Mouse (Mus musculus) hindbrain, embryonic 13.5 days (tissue): ENCODE data around the gene Fndc7. TPM values are rescaled to one million over a fixed set of nuclear protein-coding genes. Genes with fewer than 3 reads are reported as not detected.

ENCODE experiments used
- ATAC-seq: fragments of 200-750 bp; cut with Nextera tagmentation; 2 replicates; pipeline ENCODE4 v1.8.0; 2017; ENCODE audit warnings: moderate TSS enrichment; ENCODE audit not compliant: low FRiP score
- H3K27ac ChIP-seq: fragments of 300-500 bp; sonication (generic); 2 replicates; pipeline ENCODE4 v1.5.1; 2015; ENCODE audit warnings: inconsistent platforms, mild to moderate bottlenecking, moderate library complexity
- H3K27me3 ChIP-seq: fragments of 300-500 bp; sonication (generic); 2 replicates; pipeline ENCODE4 v1.6.1; 2015; ENCODE audit warnings: mild to moderate bottlenecking, inconsistent platforms
- H3K36me3 ChIP-seq: fragments of 300-500 bp; sonication (generic); 2 replicates; pipeline ENCODE4 v1.6.1; 2015; ENCODE audit warnings: mild to moderate bottlenecking, inconsistent platforms
- H3K4me1 ChIP-seq: fragments of 300-500 bp; sonication (generic); replicated peaks from 2 replicates; pipeline ENCODE4 v1.6.1; 2015; ENCODE audit warnings: inconsistent platforms
- H3K4me2 ChIP-seq: fragments of 300-500 bp; sonication (generic); 2 replicates; pipeline ENCODE4 v1.6.1; 2015; ENCODE audit warnings: inconsistent platforms, mild to moderate bottlenecking, moderate library complexity
- H3K4me3 ChIP-seq: fragments of 300-500 bp; sonication (generic); 2 replicates; pipeline ENCODE4 v1.5.1; 2015; ENCODE audit warnings: mild to moderate bottlenecking, inconsistent platforms
- H3K9ac ChIP-seq: fragments of 300-500 bp; sonication (generic); 2 replicates; pipeline ENCODE4 v1.6.1; 2015; ENCODE audit warnings: mild to moderate bottlenecking, inconsistent platforms
- H3K9me3 ChIP-seq: fragments of 300-500 bp; sonication (generic); 2 replicates; pipeline ENCODE4 v1.6.1; 2016; ENCODE audit warnings: inconsistent platforms
- WGBS: fragments of 180-500 bp; shearing (Covaris S2); methylation state at CpG from one replicate; pipeline ENCODE4 v1.1.7; 2015; 5-methylcytosine and 5-hydroxymethylcytosine counted together
- polyA plus RNA-seq: library from polyadenylated mRNA; unstranded; fragments of >200 nt; fragmentation: Nextera tagmentation; extraction: Ambion mirVana; gene quantifications from 2 replicates; pipeline ENCODE4 v1.2.1, GENCODE M21; 2015

The Fndc7 gene
- polyA plus RNA-seq, 1 experiment from 2014 or later = 0.09 TPM

GRCm38 (mm10) chr3:108911548-108912413 lies 22.0 kb upstream of the Fndc7 start, which contains the start of gene Prpf38b:
Prpf38b (minus strand) TSS chr3:108911727.
- Histone ChIP-seq H3K9me3 (no peaks in the 10 kb centered on the region), H3K4me3 (peak within 1 kb of the TSS; percentile 96), H3K27ac (peak within 1 kb of the TSS; percentile 98), H3K4me1 (peaks cover 20% of the 10 kb centered on the region), H3K27me3 (no peaks in the 10 kb centered on the region), H3K9ac (peak within 1 kb of the TSS; percentile 94), H3K36me3 (peaks cover 3% of the 10 kb centered on the region; the same call in 1 of the 2 replicates), H3K4me2 (peak within 1 kb of the TSS; percentile 99)
- 1% methylated on average over 53 of the region's 53 CpGs for WGBS
- peak; percentile 100 for ATAC-seq

- Histone ChIP-seq H3K4me3 (peak overlapping the region; percentile 96), H3K9me3 (no peaks in the 10 kb centered on the region), H3K9ac (peak overlapping the region; percentile 94), H3K4me1 (peaks cover 20% of the 10 kb centered on the region), H3K27ac (peak overlapping the region; percentile 98), H3K36me3 (peaks cover 7% of the 10 kb centered on the region), H3K4me2 (peak overlapping the region; percentile 99), H3K27me3 (no peaks in the 10 kb centered on the region)
- WGBS = under 1% methylated on average over 44 of the region's 44 CpGs
- ATAC-seq = peak; percentile 90
Measured at GRCm38 (mm10) chr3:108911081-108911547, 21.3 kb upstream of the Fndc7 start.

- no peak for ATAC-seq
- no peaks in the 10 kb centered on the region for H3K27me3 ChIP-seq
- peak overlapping the region; percentile 99 for H3K4me2 ChIP-seq
- H3K36me3 ChIP-seq = peaks cover 12% of the 10 kb centered on the region
- H3K27ac ChIP-seq = peak overlapping the region; percentile 98
- H3K9me3 ChIP-seq = no peaks in the 10 kb centered on the region
- peaks cover 20% of the 10 kb centered on the region for H3K4me1 ChIP-seq
- WGBS = 0% methylated on average over 32 of the region's 32 CpGs
- H3K4me3 ChIP-seq = peak overlapping the region; percentile 96
- H3K9ac ChIP-seq = peak overlapping the region; percentile 94
Measured at GRCm38 (mm10) chr3:108910303-108911080, 20.7 kb upstream of the Fndc7 start.

- no peaks in the 10 kb centered on the region for H3K9me3 ChIP-seq
Measured at GRCm38 (mm10) chr3:108902934-108903333, 13.1 kb upstream of the Fndc7 start.

GRCm38 (mm10) chr3:108902038-108902437 lies 12.2 kb upstream of the Fndc7 start:
- ATAC-seq = 0 out of 2 replicates have a peak, but pooled peaks have one; percentile 28
- no peak overlapping the region for H3K27ac ChIP-seq
- H3K9ac ChIP-seq = no peak overlapping the region
- no peaks in the 10 kb centered on the region for H3K27me3 ChIP-seq
- H3K4me2 ChIP-seq = no peak overlapping the region
- no peaks in the 10 kb centered on the region for H3K9me3 ChIP-seq
- peaks cover 53% of the 10 kb centered on the region for H3K36me3 ChIP-seq
- 56% methylated on average over 2 of the region's 2 CpGs for WGBS
- no peak overlapping the region for H3K4me3 ChIP-seq
- H3K4me1 ChIP-seq = no peaks in the 10 kb centered on the region

More at GRCm38 (mm10) chr3:108902934-108903333, 13.1 kb upstream of the Fndc7 start:
- no peak for ATAC-seq
- 97% methylated on average over 6 of the region's 6 CpGs for WGBS
- H3K27ac ChIP-seq = no peak overlapping the region
- H3K27me3 ChIP-seq = no peaks in the 10 kb centered on the region
- H3K4me1 ChIP-seq = no peaks in the 10 kb centered on the region
- H3K4me2 ChIP-seq = no peak overlapping the region
- no peak overlapping the region for H3K9ac ChIP-seq
- H3K4me3 ChIP-seq = no peak overlapping the region
- peaks cover 53% of the 10 kb centered on the region for H3K36me3 ChIP-seq

GRCm38 (mm10) chr3:108900681-108901080 lies 10.9 kb upstream of the Fndc7 start:
- no peak for ATAC-seq
- no peak overlapping the region for H3K9ac ChIP-seq
- 80% methylated on average over 5 of the region's 5 CpGs for WGBS
- H3K9me3 ChIP-seq = no peaks in the 10 kb centered on the region
- no peaks in the 10 kb centered on the region for H3K4me1 ChIP-seq
- no peak overlapping the region for H3K4me3 ChIP-seq
- H3K27me3 ChIP-seq = no peaks in the 10 kb centered on the region
- no peak overlapping the region for H3K4me2 ChIP-seq
- H3K27ac ChIP-seq = no peak overlapping the region
- peaks cover 43% of the 10 kb centered on the region for H3K36me3 ChIP-seq

GRCm38 (mm10) chr3:108900147-108900546 lies 10.3 kb upstream of the Fndc7 start:
- H3K36me3 ChIP-seq = peaks cover 39% of the 10 kb centered on the region
- no peak overlapping the region for H3K4me2 ChIP-seq
- H3K9ac ChIP-seq = no peak overlapping the region
- no peak overlapping the region for H3K27ac ChIP-seq
- H3K27me3 ChIP-seq = no peaks in the 10 kb centered on the region
- 82% methylated on average over 3 of the region's 3 CpGs for WGBS
- no peaks in the 10 kb centered on the region for H3K4me1 ChIP-seq
- no peaks in the 10 kb centered on the region for H3K9me3 ChIP-seq
- no peak overlapping the region for H3K4me3 ChIP-seq
- no peak for ATAC-seq

GRCm38 (mm10) chr3:108898640-108899039 lies 8.8 kb upstream of the Fndc7 start:
- Histone ChIP-seq H3K36me3 (peaks cover 24% of the 10 kb centered on the region), H3K9me3 (no peaks in the 10 kb centered on the region), H3K4me3 (no peak overlapping the region), H3K9ac (no peak overlapping the region), H3K27me3 (no peaks in the 10 kb centered on the region), H3K4me1 (no peaks in the 10 kb centered on the region), H3K27ac (no peak overlapping the region), H3K4me2 (no peak overlapping the region)
- 96% methylated on average over 4 of the region's 4 CpGs for WGBS
- no peak for ATAC-seq

GRCm38 (mm10) chr3:108892914-108893313 lies 3.1 kb upstream of the Fndc7 start:
- H3K36me3 ChIP-seq = no peaks in the 10 kb centered on the region
- no peak for ATAC-seq

GRCm38 (mm10) chr3:108892080-108892479 lies 2.3 kb upstream of the Fndc7 start:
- no peak for ATAC-seq
- 79% methylated on average over 1 of the region's 1 CpGs for WGBS
- Histone ChIP-seq H3K9me3 (no peaks in the 10 kb centered on the region), H3K4me2 (no peak overlapping the region), H3K4me1 (0 out of 2 replicates have a peak, but pooled peaks cover 4% of the 10 kb centered on the region), H3K27me3 (no peaks in the 10 kb centered on the region), H3K9ac (no peak overlapping the region), H3K36me3 (no peaks in the 10 kb centered on the region), H3K27ac (no peak overlapping the region), H3K4me3 (no peak overlapping the region)

More at GRCm38 (mm10) chr3:108892914-108893313, 3.1 kb upstream of the Fndc7 start:
- WGBS = 86% methylated on average over 4 of the region's 4 CpGs
- no peaks in the 10 kb centered on the region for H3K4me1 ChIP-seq
- H3K9ac ChIP-seq = no peak overlapping the region
- H3K27ac ChIP-seq = no peak overlapping the region
- H3K9me3 ChIP-seq = no peaks in the 10 kb centered on the region
- H3K27me3 ChIP-seq = no peaks in the 10 kb centered on the region
- H3K4me3 ChIP-seq = no peak overlapping the region
- H3K4me2 ChIP-seq = no peak overlapping the region

- no peaks in the 10 kb centered on the region for H3K9me3 ChIP-seq
- H3K9ac ChIP-seq = no peak overlapping the region
- no peak overlapping the region for H3K27ac ChIP-seq
- no peaks in the 10 kb centered on the region for H3K27me3 ChIP-seq
- ATAC-seq = no peak
- H3K36me3 ChIP-seq = no peaks in the 10 kb centered on the region
- H3K4me2 ChIP-seq = no peak overlapping the region
- H3K4me3 ChIP-seq = no peak overlapping the region
- peaks cover 22% of the 10 kb centered on the region for H3K4me1 ChIP-seq
- 95% methylated on average over 3 of the region's 3 CpGs for WGBS
Measured at GRCm38 (mm10) chr3:108887618-108887975, 2.2 kb downstream of the Fndc7 start.

GRCm38 (mm10) chr3:108886934-108887617 lies 2.7 kb downstream of the Fndc7 start:
- Histone ChIP-seq H3K27ac (no peak overlapping the region), H3K9me3 (no peaks in the 10 kb centered on the region), H3K27me3 (no peaks in the 10 kb centered on the region), H3K9ac (no peak overlapping the region), H3K4me3 (no peak overlapping the region), H3K4me2 (no peak overlapping the region), H3K36me3 (no peaks in the 10 kb centered on the region), H3K4me1 (peaks cover 22% of the 10 kb centered on the region)
- WGBS = 64% methylated on average over 12 of the region's 12 CpGs
- no peak for ATAC-seq
